Mouse (Mus musculus): ENCODE data around the gene Pitpnm2.

The Pitpnm2 gene

GRCm38 (mm10) chr5:124093852-124094604 is 155.5 kb downstream of the Pitpnm2 start:
- no peak for DNase-seq (ENCODE audit: low spot score in 2 of 2)

- DNase-seq (ENCODE audit: low spot score in 2 of 2) = peak; percentile 85 to 87
These were observed 156.3 kb downstream of the Pitpnm2 start for GRCm38 (mm10) chr5:124093120-124093794.

DNA sequence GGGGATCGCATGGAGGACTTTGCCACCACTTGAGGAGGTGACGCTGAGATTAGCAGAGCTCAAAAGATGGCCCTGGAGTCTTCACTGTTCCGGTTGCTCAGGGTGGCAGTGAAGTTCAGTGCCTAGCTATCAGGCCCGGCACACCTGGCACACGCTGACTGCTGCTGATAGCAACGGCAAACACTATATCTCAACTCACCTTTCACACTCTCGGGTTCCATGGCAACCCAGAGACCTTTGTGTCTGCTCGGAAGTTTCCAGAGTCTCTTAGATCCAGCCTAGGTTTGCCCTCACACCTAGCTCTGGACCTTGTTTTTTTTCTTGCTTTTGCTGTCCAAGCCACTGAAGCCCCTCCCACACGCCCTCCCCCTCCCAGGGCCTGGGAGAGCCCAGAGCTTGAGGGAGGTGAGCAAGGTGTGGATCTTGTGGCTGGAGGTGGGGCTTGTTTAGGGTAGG is 157.6 kb downstream of the Pitpnm2 start:
- DNase-seq (ENCODE audit: low spot score in 2 of 2) = no peak

GRCm38 (mm10) chr5:124089868-124090267 is 159.7 kb downstream of the Pitpnm2 start:
- DNase-seq (ENCODE audit: low spot score in 2 of 2) = no peak

DNA sequence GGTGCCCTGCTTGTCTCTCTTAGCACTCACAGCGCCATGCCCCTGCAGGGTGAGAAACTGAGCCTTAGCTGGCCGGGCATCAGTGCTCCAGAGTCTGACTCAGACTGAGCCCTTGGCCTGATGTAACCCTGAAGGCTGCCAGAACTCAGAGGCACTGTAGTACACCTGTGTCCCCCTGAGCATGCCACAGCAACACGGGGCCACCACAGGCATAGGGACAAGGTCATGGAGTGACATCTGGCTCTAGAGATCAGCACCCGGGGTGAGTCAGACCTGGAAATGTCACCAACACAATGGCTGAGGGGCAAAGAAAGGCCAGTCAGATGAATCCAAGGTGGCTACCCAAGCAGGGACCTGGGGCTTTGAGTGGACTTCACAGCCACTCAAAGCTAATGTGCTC is 162.7 kb downstream of the Pitpnm2 start:
- no peak for DNase-seq (ENCODE audit: low spot score in 2 of 2)

DNA sequence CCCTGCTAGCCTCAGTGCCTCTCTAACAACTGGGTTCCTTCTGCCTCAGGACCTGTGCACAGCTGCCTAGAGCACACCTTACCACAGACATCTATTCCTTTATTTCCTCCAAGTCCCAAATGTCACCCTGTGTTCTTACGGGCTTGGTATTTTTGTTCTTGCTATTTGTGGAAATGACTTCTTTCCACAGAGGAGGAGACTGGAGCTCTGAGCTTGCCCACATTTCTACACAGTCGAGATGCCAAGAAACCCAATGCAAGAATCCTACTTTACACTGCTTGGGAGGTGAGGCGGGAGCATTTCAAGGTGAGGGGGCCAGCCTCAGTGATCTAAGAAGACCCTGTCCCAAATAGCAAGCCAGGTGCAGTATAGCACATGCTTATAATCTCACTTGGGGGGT is 164.0 kb downstream of the Pitpnm2 start:
- no peak for DNase-seq (ENCODE audit: low spot score in 2 of 2)

DNA sequence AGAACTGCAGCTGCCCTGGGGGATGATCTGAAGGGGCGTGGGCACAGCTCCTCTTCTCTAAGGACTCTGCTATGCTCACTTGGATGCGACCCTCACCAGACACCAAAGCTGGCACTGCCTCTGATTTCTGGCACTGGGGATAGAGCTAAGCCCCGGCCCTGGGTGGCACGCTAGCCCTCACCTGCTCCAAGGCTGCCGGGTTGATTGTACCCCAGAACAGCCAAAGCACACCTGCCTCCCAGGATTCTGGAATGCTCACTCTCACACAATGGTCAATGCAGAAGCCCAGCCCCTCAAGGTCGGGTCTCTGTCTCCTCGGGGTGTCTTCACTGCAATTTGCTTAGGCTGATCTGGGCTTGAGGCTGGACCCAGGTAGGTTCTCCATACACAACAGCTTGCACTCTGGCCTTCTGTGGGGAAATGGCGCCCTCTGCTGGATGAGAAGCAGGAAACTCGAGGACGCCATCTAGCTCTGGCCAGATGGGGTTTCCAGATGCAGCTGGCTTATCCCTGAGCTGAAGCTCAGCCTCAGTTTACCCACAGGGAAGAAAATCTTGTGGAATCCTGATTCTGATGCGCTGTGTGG is 164.9 kb downstream of the Pitpnm2 start:
- DNase-seq (ENCODE audit: low spot score in 2 of 2) = peak; percentile 87 to 88

DNA sequence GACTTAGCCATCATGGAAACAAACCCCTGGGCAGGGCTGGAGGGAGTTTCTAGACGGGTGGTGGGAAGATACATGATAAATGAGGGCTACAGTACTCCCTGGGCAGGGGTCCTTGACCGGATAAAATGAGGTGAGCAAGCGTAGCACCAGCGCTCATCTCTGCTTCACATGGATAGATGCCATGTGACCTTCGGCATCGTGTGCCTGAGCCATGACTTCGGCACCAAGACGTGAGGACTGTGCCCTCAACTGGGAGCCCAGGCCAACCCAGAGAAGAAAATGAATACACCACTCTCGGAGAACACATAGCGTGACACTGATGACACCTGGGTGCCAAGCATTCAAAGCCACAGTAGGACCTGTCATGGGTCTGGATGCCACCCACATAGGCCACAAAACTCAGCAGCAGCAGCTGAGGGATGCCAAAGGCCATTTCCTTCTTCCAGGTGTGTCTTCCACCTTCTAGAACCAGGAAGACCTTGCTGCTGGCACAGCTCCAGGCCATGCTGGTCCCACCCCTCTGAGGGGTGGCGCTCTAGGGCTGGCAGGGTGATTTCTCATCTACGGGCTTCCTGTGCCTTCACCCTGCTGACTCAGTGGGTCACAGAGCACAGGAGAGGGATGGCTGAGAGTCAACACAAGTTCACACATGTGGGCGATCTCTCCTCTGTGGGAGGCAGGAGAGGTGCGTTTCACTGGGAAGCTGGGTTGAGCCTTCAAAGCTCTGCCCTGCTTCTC is 165.5 kb downstream of the Pitpnm2 start:
- DNase-seq (ENCODE audit: low spot score in 2 of 2) = no peak

- DNase-seq (ENCODE audit: low spot score in 2 of 2) = no peak
These were observed 166.4 kb downstream of the Pitpnm2 start for GRCm38 (mm10) chr5:124082941-124083688.

DNA sequence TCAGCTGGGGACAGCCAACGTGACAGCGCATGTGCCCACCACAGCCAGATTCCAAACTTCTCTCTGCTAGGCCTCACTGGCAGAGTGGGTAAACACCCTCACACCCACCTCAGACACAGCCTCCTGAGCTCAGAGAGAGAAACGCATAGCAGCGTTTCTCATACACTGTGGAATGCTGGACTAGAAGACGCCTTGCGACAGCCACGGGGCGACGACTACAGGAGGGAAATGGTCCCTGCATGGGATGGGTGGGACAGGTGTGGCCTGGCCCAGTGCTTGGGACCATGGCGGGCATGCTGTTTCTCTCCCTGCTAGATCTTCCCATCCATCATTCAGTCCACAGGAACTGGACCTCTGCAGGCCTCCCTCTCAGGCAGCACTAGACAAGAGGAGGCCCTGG is 167.1 kb downstream of the Pitpnm2 start:
- no peak for DNase-seq (ENCODE audit: low spot score in 2 of 2)

- DNase-seq (ENCODE audit: low spot score in 2 of 2) = no peak
These were observed 169.7 kb downstream of the Pitpnm2 start for GRCm38 (mm10) chr5:124079880-124080279.

DNA sequence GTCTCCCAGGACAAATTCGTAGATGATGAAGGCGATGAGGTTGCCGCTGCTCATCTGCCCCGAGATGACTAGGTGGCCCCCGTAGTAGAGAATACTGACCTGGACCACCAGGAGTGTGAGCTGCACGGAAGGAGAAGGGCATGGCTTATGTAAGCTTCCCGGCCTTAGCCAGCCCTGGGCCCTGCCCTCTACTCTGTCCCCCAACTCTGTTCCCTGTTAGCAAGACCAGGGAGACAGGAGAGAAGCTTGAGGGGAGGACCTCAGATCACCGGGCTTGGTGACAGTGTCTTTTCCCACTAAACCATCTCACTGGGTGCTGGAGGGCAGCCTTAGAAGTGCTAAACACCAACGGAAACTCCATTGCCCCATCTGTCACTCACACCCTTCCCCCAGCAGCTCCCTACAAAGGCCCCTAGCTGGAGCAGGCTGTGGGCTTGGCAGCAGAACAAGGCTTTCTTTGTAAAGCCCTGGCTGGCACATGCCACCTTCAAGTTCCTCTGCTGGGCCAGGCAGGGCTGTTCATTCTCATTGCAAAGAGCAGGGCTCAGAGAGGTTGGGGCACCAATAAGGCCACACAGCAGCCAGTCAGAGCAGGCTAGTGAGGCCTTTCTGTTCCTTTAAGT is 170.7 kb downstream of the Pitpnm2 start:
- DNase-seq (ENCODE audit: low spot score in 2 of 2) = peak; percentile 49 to 62

GRCm38 (mm10) chr5:124077856-124078460 is 171.6 kb downstream of the Pitpnm2 start:
- DNase-seq (ENCODE audit: low spot score in 2 of 2) = no peak

GRCm38 (mm10) chr5:124077241-124077640 is 172.3 kb downstream of the Pitpnm2 start:
- no peak for DNase-seq (ENCODE audit: low spot score in 2 of 2)

DNA sequence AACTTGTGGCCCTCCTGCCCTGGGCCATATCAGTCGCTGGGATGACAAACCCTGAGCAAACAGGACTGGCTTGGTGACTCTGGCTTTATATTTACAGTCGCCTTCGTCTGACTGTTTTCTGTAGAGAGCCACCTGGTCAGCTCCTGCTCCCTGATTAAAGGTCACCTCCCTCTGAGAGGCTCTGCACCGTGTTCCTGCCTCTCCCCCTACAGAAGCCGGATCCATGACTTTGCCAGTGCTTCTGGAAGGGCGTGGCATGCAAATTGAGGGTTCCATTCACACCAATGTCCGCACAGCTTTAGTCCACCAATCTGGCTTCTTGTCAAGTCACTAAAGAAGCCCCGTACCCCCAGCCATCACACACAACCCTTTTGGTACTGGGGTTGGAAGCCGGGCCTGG is 173.0 kb downstream of the Pitpnm2 start:
- no peak for DNase-seq (ENCODE audit: low spot score in 2 of 2)

DNA sequence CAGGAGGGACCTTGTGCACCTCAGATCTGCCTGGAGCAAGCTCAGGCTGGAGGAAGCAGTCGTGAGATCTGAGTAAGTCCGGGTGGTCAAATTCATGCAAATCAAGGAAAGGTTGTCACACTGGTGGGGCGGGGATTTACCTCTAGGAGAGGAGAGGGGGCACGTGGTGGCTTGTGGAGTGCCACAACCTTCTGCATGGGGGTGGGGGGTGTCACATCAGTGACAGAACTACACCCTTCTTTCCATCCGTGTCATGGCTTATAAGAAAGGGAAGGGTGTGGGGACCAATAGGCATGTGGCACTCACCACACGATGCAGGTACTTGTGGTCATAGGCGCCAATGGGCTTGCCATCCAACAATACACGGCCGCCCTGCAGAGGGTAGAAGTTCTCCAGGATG is 173.8 kb downstream of the Pitpnm2 start:
- DNase-seq (ENCODE audit: low spot score in 2 of 2) = no peak

DNA sequence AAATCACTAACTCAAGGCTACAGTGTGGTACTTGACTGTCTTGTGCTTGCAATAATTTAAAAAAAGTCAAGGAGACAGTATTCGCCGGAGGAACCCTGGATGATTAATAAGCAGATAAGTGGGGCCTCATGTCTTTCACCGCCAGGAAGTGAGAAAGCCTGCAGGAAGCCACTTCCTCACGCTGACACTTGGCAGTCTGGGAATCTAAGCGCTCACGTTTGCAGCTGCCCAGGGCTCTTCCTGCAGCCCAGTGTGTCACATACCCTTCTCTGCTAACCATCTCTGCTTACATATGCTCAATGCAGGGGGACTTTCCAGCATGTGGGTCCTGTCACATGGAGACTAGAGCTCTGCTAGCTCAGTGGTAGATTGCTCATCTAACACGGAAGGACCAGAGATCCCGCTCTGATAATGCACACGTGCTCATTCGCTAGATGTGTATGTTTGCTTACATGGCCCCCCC is 174.7 kb downstream of the Pitpnm2 start:
- DNase-seq (ENCODE audit: low spot score in 2 of 2) = no peak

DNA sequence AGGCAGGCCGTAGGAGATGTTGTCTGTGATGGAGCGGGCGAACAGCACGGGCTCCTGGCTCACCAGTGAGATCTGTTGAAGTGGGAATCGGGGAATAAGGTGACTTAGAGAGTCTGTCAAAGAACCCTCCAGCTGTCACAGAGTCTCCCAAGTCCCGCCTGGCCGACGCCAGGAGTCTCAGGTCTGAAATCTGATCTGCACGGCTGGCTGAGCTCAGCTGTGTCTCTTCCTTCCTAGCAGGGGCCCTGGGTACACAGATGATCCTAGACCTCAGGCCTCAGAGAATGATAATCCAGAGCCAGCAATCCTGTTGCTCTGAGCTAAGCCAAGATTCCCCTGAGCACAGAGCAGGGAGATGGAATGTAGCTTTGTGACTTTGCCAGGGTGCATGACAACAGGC is 175.9 kb downstream of the Pitpnm2 start:
- no peak for DNase-seq (ENCODE audit: low spot score in 2 of 2)

- no peak for DNase-seq (ENCODE audit: low spot score in 2 of 2)
These were observed 179.9 kb downstream of the Pitpnm2 start for GRCm38 (mm10) chr5:124069657-124070056.
